Mouse (Mus musculus) forebrain, embryonic 14.5 days (tissue): Measurements from ENCODE around the gene Otud1. TPM values are rescaled to one million over a fixed set of nuclear protein-coding genes. Genes with fewer than 3 reads are reported as not detected.
A peak's percentile ranks its signal among the peaks of the same experiment; 100 is the strongest.

Experiments
- ATAC-seq: fragments of 200-750 bp; cut with Nextera tagmentation; 2 replicates; pipeline ENCODE4 v1.8.0; 2017; ENCODE audit warnings: mild to moderate bottlenecking, moderate library complexity
- DNase-seq: peaks from one replicate; pipeline ENCODE4 v3.0.0-alpha.2; 2015; ENCODE audit warnings: low spot score
- H3K27ac ChIP-seq: fragments of 300-500 bp; sonication (generic); 2 replicates; pipeline ENCODE4 v1.5.1; 2014; ENCODE audit warnings: low read depth, mild to moderate bottlenecking, control low read depth, low read length, moderate library complexity
- H3K27me3 ChIP-seq: fragments of 300-500 bp; sonication (generic); replicated peaks from 2 replicates; pipeline ENCODE4 v1.6.1; 2014; ENCODE audit warnings: low read length, control low read depth, mixed read lengths; ENCODE audit not compliant: control insufficient read depth, insufficient read depth
- H3K36me3 ChIP-seq: fragments of 300-500 bp; sonication (generic); 2 replicates; pipeline ENCODE4 v1.6.1; 2014; ENCODE audit warnings: low read length, control low read depth; ENCODE audit not compliant: control insufficient read depth, insufficient read depth
- H3K4me1 ChIP-seq: fragments of 300-500 bp; sonication (generic); 2 replicates; pipeline ENCODE4 v1.6.1; 2014; ENCODE audit warnings: antibody characterized with exemption, low read length, control low read depth; ENCODE audit not compliant: control insufficient read depth, insufficient read depth
- H3K4me2 ChIP-seq: fragments of 300-500 bp; sonication (generic); 2 replicates; pipeline ENCODE4 v1.6.1; 2014; ENCODE audit warnings: mild to moderate bottlenecking, control low read depth, low read length
- H3K4me3 ChIP-seq: fragments of 300-500 bp; sonication (generic); 2 replicates; pipeline ENCODE4 v1.5.1; 2014; ENCODE audit warnings: low read depth, low read length, control low read depth
- H3K9ac ChIP-seq: fragments of 300-500 bp; sonication (generic); 2 replicates; pipeline ENCODE4 v1.6.1; 2014; ENCODE audit warnings: mild to moderate bottlenecking, low read length, control low read depth, moderate library complexity
- H3K9me3 ChIP-seq: fragments of 300-500 bp; sonication (generic); replicated peaks from 2 replicates; pipeline ENCODE4 v1.6.1; 2016; ENCODE audit warnings: low read length, control low read depth, mixed read lengths; ENCODE audit not compliant: control insufficient read depth
- WGBS: fragments of 180-500 bp; shearing (Covaris S2); extraction: QIAGEN DNeasy Blood & Tissue Kit; methylation state at CpG from one replicate; pipeline ENCODE4 v1.1.7; 2014; 5-methylcytosine and 5-hydroxymethylcytosine counted together
- polyA plus RNA-seq: library from polyadenylated mRNA; unstranded; fragments of >200 nt; fragmentation: Nextera tagmentation; extraction: Ambion mirVana; gene quantifications from 2 replicates; pipeline ENCODE4 v1.2.1, GENCODE M21; 2014

The Otud1 gene
- 1.7 and 1.8 TPM in 2 replicates for polyA plus RNA-seq

DNA sequence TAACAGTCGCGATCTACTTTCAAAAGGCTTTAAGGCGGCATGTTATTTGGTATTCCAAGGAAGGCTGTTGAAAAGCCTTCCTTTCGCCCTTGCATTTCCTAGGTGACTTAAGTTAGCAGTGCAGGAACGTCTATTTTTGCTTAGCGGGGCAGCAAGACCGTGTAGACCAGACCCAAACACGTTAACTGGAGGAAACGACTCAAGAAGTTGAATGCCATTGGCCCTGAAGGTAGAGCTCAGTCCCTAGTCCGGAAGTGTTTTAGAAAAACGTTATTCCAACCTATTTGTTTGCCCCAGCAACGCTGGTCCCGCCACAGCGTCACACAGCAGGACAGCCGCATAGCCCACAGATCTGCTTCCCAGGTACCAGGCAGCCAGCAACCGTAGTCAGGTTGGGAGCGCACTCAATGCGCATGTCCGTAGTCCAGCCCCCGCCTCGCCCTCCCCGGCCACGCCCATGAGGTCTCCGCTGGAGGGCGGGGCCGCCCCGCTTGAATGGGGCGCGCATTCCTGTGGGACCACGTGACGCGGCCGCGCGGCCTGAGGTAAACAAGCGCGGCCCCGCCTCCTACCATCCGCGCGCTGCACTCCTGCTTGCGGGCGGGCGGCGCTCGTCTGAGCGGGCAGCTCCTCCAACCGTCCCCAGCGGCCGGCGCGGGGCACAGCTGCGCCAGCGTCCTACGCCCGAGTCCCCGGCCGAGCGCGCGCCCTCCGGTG lies at the start of gene Otud1:
Otud1 (plus strand) TSS at position 595 of the 717 bp plus-strand sequence.
- ATAC-seq (peak; percentile 97), DNase-seq (peak; percentile 98)
- Histone ChIP-seq H3K36me3 (no peaks in the 10 kb centered on the region), H3K9me3 (no peaks in the 10 kb centered on the region), H3K9ac (peak within 1 kb of the TSS; percentile 73), H3K27me3 (peaks cover 13% of the 10 kb centered on the region; the same call in 1 of the 2 replicates), H3K27ac (peak within 1 kb of the TSS; percentile 80), H3K4me1 (peaks cover 16% of the 10 kb centered on the region), H3K4me2 (peak within 1 kb of the TSS; percentile 75), H3K4me3 (peak within 1 kb of the TSS; percentile 72)
- under 1% methylated on average over 62 of the region's 62 CpGs for whole genome bisulfite sequencing

DNA sequence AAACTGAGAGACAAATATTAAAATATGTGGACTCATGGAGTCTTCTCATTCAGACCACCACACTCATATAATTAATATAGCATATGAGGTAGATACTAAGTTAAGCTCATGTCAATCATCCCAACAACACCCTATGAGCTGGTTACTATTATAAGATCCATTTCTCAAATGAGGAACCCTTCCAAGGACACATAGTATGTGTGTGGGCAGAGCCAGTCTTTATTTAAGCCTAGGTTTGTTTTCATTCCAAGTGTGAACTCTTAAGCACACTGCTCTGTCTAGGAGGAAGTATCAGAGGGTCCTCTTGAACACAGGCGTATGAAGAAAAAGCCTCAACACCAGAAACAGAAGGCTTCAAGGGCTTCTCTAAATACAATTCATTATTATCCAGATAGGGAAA lies 49.7 kb upstream of the Otud1 start:
- no peak overlapping the region for H3K4me3 ChIP-seq
- H3K9me3 ChIP-seq: no peaks in the 10 kb centered on the region
- ATAC-seq: no peak
- no peak for DNase-seq
- H3K36me3 ChIP-seq: no peaks in the 10 kb centered on the region
- no peak overlapping the region for H3K9ac ChIP-seq
- WGBS: 66% methylated on average over 1 of the region's 1 CpGs
- H3K4me2 ChIP-seq: no peak overlapping the region
- H3K27me3 ChIP-seq: no peaks in the 10 kb centered on the region
- no peak overlapping the region for H3K27ac ChIP-seq
- no peaks in the 10 kb centered on the region for H3K4me1 ChIP-seq

DNA sequence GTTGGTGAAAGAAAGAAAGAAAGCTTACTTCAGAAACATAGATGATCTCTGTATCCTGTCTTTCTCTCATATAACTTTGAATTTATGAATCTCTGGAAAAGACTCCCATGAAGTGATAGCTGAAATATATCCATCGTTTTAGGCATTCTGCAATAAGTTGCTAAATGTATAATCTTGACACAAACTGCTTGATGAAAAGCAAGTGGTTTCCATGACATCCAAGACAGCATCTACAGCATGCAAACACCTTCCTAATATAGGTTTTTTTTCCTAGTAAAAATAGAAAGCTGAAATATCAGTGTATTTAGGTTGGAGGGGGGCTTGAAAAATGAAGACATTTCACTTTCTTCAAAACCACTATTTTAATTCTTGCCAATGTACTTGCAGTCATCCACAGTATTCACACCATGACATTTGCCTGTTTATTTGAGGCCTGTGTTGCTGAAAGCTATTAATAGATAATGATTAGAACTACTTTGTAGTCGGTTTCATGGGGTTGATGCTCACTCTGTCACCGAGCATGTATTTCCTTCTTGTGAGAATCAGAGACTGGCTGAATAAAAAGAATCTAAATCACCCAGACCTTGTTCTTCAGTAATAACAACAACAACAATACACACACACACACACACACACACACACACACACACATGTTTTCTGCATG lies 49.0 kb upstream of the Otud1 start:
- no peak overlapping the region for H3K27ac ChIP-seq
- no peaks in the 10 kb centered on the region for H3K36me3 ChIP-seq
- no peaks in the 10 kb centered on the region for H3K27me3 ChIP-seq
- H3K4me1 ChIP-seq: no peaks in the 10 kb centered on the region
- no peak overlapping the region for H3K4me3 ChIP-seq
- ATAC-seq (no peak), DNase-seq (no peak)
- H3K4me2 ChIP-seq: no peak overlapping the region
- no peaks in the 10 kb centered on the region for H3K9me3 ChIP-seq
- 70% methylated on average over 3 of the region's 3 CpGs for WGBS
- no peak overlapping the region for H3K9ac ChIP-seq

DNA sequence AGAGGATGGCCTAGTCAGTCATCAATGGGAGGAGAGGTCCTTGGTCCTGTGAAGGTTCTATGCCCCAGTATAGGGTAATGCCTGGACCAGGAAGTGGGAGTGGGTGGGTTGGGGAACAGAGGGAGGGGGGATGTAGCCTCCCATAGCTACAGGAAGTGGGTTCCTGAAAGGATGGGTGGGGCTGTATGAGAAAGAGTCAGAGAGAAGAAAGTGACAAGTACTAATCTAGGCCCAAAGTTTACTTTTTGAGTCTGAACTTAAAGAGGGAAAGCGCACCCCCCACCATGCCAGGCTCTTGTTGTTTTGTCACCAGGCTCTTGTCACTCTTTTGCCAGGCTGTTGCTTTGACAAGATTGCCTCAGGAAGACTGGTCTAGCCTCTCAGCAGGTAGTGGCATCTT lies 35.5 kb upstream of the Otud1 start:
- H3K4me3 ChIP-seq: no peak overlapping the region
- no peaks in the 10 kb centered on the region for H3K27me3 ChIP-seq
- ATAC-seq: no peak
- no peak overlapping the region for H3K27ac ChIP-seq
- DNase-seq: no peak
- H3K9ac ChIP-seq: no peak overlapping the region
- H3K4me2 ChIP-seq: no peak overlapping the region
- no peaks in the 10 kb centered on the region for H3K9me3 ChIP-seq
- no peaks in the 10 kb centered on the region for H3K36me3 ChIP-seq
- H3K4me1 ChIP-seq: no peaks in the 10 kb centered on the region
- WGBS: 76% methylated on average over 1 of the region's 1 CpGs

DNA sequence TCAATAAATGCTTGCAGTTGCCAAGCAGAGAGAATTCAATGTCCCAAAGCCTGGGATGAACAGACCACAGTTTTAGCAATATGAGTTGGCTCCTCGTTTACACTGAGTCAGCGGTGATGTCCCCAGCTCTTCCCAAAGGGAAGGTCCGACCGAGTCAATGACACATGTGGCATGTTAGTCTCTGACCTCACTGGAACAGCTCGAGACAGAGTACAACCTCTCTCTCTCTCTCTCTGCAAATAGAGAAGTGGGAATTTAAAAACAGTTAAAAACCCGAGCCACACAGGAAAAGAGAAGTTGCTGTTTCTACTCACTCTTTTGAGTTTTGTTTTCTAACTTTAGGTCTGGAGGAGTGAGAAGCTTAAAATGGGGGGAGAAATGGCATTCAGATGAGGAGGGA lies 30.5 kb upstream of the Otud1 start:
- no peaks in the 10 kb centered on the region for H3K36me3 ChIP-seq
- H3K4me1 ChIP-seq: no peaks in the 10 kb centered on the region
- no peaks in the 10 kb centered on the region for H3K9me3 ChIP-seq
- WGBS: 88% methylated on average over 6 of the region's 6 CpGs
- H3K27me3 ChIP-seq: no peaks in the 10 kb centered on the region
- H3K9ac ChIP-seq: no peak overlapping the region
- ATAC-seq (no peak), DNase-seq (no peak)
- H3K4me2 ChIP-seq: no peak overlapping the region
- no peak overlapping the region for H3K27ac ChIP-seq
- no peak overlapping the region for H3K4me3 ChIP-seq

DNA sequence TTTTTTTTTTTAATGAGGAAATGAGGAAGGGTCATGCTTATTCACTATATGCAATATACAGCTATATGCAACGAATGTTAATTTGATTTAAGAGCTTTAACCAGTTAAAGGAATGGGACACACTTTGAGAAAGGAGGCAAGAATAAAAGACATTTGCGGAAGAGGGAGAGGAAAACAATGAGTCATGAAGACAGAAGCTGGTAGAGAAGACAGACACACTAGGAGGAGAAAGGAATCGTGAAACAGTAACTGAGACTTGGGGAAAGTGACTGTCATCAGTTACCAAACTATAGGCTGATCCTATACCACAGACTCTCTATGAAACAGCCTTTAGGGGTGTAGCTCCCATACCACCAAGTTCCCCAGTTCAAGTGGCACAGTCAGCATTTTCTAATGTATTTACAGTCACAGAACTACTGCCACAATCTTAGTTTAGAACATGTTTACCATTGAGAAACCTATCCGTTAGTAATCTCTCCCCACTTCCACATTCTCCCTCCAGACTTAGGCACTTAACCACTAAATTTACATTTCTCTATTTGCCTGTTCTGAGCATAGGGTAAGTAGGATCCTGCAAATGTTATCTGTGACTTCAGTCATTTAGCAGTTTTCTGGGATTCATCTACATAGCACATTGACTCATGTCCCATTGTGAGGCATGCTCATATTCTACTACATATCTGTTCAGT lies 29.5 kb upstream of the Otud1 start:
- no peak overlapping the region for H3K9ac ChIP-seq
- no peak overlapping the region for H3K4me2 ChIP-seq
- H3K9me3 ChIP-seq: no peaks in the 10 kb centered on the region
- WGBS: 87% methylated on average over 4 of the region's 4 CpGs
- H3K27me3 ChIP-seq: no peaks in the 10 kb centered on the region
- DNase-seq (no peak), ATAC-seq (no peak)
- H3K27ac ChIP-seq: no peak overlapping the region
- no peaks in the 10 kb centered on the region for H3K4me1 ChIP-seq
- H3K36me3 ChIP-seq: no peaks in the 10 kb centered on the region
- H3K4me3 ChIP-seq: no peak overlapping the region

- 85% methylated on average over 1 of the region's 1 CpGs for WGBS
- Histone ChIP-seq H3K27ac (no peak overlapping the region), H3K9ac (no peak overlapping the region), H3K4me2 (no peak overlapping the region), H3K36me3 (no peaks in the 10 kb centered on the region), H3K4me3 (no peak overlapping the region), H3K9me3 (no peaks in the 10 kb centered on the region), H3K4me1 (no peaks in the 10 kb centered on the region), H3K27me3 (no peaks in the 10 kb centered on the region)
- DNase-seq (no peak), ATAC-seq (no peak)
These were observed 27.0 kb upstream of the Otud1 start for GRCm38 (mm10) chr2:19630544-19630943.

DNA sequence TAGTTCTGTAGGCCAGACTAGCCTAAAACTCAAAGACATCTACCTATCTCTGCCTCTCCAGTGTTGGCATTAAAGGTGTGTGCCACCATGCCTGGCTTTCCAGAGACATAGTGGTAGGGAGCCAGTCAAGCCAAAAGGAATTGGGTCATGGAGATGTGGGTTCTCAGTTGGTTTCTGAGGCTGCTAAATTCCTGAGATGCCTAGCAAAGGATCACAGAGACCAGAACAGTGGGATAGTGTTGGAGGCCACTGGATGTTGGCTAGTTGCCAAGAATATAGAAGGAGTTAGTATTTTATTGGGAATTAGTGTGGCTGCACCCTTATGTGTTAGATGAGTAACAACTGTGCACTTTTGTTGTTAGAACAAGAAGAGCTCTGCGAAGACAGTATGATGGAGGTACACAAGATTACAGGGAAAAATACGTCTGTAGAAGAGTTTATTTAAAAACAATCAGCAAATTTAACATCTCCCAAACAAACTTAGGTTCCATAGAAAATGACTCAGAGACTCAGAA lies 24.1 kb upstream of the Otud1 start:
- WGBS: 72% methylated on average over 2 of the region's 2 CpGs
- Histone ChIP-seq H3K4me3 (no peak overlapping the region), H3K4me1 (no peaks in the 10 kb centered on the region), H3K9me3 (no peaks in the 10 kb centered on the region), H3K9ac (no peak overlapping the region), H3K27me3 (no peaks in the 10 kb centered on the region), H3K4me2 (no peak overlapping the region), H3K36me3 (no peaks in the 10 kb centered on the region), H3K27ac (no peak overlapping the region)
- DNase-seq: no peak
- ATAC-seq: no peak
